Mouse (Mus musculus): Measurements from ENCODE around the gene Klhl29. TPM values are rescaled to one million over a fixed set of nuclear protein-coding genes. Genes with fewer than 3 reads are reported as not detected.

Klhl29 gene
- 0.22 and 0.27 TPM in 2 replicates for polyA plus RNA-seq (2011; ENCODE audit: insufficient read depth, insufficient read length, low replicate concordance, missing spikeins)

DNA sequence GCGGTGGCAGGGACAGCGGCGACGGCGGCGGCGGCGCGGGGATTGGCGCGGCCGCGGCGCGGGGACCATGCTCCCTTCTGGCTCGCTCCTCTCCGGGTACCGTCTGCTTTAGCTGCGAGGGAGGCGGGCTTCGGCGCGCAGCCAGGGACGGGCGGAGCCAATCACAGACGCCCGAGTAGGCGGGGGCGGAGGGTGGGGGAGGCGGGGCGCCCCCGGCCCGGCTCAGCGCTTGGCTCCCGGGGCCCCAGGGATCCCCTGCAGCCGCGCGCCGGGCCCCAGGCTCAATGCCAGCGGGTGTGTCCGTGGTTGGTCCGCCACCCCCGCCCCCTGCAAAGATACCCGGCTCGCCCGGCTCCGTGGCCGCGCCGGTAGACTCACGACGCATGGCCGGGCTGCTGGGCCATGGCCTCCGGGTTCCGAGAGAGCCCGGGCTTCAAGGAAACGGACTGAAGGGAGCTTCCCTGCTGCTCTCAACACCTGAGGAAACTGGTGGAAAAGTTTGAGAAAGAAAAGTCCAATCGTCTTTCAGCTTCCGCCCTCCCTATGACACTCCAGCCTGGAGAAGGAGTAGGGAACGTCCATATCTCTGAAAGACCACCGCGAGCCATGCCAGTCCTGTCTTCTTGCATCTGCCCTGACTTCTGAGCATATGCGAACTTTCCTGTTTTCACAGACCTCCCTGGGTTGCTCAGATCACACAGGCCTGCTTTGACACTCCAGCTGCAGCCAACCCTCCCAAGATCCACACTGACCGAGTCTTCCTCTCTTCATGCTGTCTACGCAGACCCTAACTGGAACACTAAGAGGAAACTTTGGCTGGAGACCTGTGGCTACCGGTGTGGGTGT is at the start of gene Klhl29:
Gene Klhl29 (minus strand): TSS at position 67 of the 846 bp plus-strand sequence.
- Histone ChIP-seq H3K4me1 (ENCODE audit: control insufficient read depth, insufficient read depth, low read length) (no peaks in the 10 kb centered on the region), H3K27ac (ENCODE audit: control insufficient read depth, insufficient read depth, low read depth, low read length, poor library complexity) (no peak within 1 kb of the TSS; the same call in 1 of the 2 replicates), H3K4me3 (replicated peaks; ENCODE audit: control insufficient read depth, low read depth, low read length) (no peak within 1 kb of the TSS)
- no peak for TF ChIP-seq POLR2A (IDR thresholded peaks at IDR 0.05; ENCODE audit: borderline replicate concordance, control insufficient read depth, low read depth, low read length)
- TF ChIP-seq CTCF (IDR thresholded peaks at IDR 0.05; ENCODE audit: control insufficient read depth, insufficient read depth, low read length) = no peak
- WGBS = 3% methylated on average over 59 of the region's 66 CpGs

DNA sequence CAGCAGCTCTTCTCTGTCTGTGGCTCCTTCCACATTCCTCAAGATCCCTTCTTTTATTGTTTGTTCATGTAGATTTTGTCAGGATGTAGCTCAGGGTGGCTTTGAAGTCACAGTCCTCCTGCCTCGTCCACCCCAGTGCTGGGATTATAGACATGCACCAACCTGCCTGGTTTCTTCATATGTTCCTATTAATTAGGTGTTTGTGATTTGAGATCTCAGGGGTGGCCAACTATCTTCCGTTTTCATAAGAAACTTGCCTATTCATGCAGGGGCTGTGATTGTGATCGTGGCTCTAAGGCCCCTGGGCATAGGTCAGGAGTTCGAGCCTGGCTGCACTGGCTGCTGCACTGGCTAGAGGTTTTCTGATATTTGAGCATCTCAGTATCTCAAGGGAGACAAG is 49.8 kb upstream of the Klhl29 start:
- Histone ChIP-seq H3K4me3 (replicated peaks; ENCODE audit: control insufficient read depth, low read depth, low read length) (no peak overlapping the region), H3K4me1 (ENCODE audit: control insufficient read depth, insufficient read depth, low read length) (no peaks in the 10 kb centered on the region), H3K27ac (ENCODE audit: control insufficient read depth, insufficient read depth, low read depth, low read length, poor library complexity) (no peak overlapping the region)
- WGBS = 74% methylated on average over 4 of the region's 4 CpGs
- TF ChIP-seq CTCF (IDR thresholded peaks at IDR 0.05; ENCODE audit: control insufficient read depth, insufficient read depth, low read length) = no peak
- TF ChIP-seq POLR2A (IDR thresholded peaks at IDR 0.05; ENCODE audit: borderline replicate concordance, control insufficient read depth, low read depth, low read length) = no peak

DNA sequence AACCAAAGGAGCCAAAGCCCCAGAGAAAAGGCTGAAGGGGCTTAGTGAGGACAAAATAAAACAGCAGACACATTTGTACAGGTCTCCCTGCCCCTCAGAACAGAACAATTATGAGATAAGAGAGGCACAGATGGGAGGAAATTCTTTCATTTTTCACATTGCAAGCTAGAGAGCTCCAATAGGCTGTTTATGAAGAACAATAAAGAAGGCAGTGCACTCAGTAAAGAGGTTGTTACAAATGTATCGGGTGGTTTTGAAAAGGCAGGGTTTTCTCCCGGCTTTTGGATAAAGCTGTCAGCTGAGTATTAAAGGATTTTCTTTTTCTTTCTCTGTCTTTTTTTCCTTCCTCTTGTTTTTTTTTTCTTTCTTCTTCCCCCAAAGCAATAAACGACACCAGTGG is 40.3 kb upstream of the Klhl29 start:
- WGBS = 69% methylated on average over 3 of the region's 3 CpGs
- Histone ChIP-seq H3K4me1 (ENCODE audit: control insufficient read depth, insufficient read depth, low read length) (no peaks in the 10 kb centered on the region), H3K4me3 (replicated peaks; ENCODE audit: control insufficient read depth, low read depth, low read length) (no peak overlapping the region), H3K27ac (ENCODE audit: control insufficient read depth, insufficient read depth, low read depth, low read length, poor library complexity) (no peak overlapping the region)
- TF ChIP-seq POLR2A (IDR thresholded peaks at IDR 0.05; ENCODE audit: borderline replicate concordance, control insufficient read depth, low read depth, low read length) (no peak), CTCF (IDR thresholded peaks at IDR 0.05; ENCODE audit: control insufficient read depth, insufficient read depth, low read length) (no peak)

DNA sequence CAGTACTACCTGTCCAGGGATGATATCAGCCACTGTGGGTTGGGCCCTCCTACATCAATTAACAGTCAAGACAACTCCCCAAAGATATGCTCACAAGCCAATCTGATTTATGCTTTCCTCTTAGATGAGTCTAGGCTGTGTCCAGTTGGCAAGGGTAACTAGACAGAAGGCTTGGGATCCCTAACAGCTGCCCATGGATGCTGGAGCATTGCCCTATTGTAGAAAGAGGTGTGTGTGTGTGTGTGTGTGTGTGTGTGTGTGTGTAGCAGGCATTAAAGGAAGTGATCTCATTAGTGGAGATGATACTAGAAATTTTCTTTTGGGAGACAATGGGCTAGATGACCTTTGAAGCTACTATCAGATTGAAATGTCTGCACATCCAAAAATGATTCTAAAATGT is 38.5 kb upstream of the Klhl29 start:
- H3K4me1 ChIP-seq (ENCODE audit: control insufficient read depth, insufficient read depth, low read length) = no peaks in the 10 kb centered on the region
- no peak overlapping the region for H3K27ac ChIP-seq (ENCODE audit: control insufficient read depth, insufficient read depth, low read depth, low read length, poor library complexity)
- H3K4me3 ChIP-seq (replicated peaks; ENCODE audit: control insufficient read depth, low read depth, low read length) = no peak overlapping the region
- no peak for TF ChIP-seq POLR2A (IDR thresholded peaks at IDR 0.05; ENCODE audit: borderline replicate concordance, control insufficient read depth, low read depth, low read length)
- no peak for TF ChIP-seq CTCF (IDR thresholded peaks at IDR 0.05; ENCODE audit: control insufficient read depth, insufficient read depth, low read length)

DNA sequence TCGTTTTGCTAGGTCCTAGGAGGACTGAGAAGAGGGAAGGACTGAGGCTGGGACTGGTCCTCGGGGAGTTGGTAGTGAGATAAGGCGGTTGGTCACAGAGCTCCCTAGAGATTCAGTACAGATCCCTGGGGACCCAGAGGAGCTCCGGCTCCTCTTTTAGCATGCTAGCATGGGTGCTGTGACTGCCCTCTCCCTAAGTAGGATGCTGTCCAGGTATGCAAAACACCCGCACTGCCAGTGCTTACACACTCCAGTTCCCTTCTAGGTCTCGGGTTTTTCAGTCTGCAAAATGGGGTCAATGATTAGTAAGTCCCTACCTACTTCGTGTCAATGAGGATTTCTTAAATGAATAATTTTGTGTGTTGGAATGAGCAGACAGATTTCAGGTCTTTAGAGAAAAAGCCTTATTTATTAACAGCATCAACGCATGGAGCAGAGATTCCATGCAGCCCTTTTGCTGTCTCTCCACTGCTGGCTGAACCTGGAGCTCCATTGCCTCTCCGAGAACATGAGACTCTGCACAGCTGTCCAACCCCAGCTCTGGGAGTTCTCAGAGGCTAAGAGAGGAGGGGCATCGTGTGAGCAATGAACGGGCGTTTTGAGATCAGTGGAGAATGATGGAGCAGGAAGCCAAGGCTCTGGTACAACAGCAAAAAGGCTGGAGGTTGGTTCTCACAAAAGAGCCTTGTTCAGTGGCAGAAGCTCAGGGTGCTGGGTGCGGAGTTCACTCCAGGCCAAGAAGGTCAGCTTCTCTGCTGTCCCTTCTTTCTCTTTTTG is 36.5 kb upstream of the Klhl29 start:
- H3K4me1 ChIP-seq (ENCODE audit: control insufficient read depth, insufficient read depth, low read length) = no peaks in the 10 kb centered on the region
- no peak for TF ChIP-seq CTCF (IDR thresholded peaks at IDR 0.05; ENCODE audit: control insufficient read depth, insufficient read depth, low read length)
- TF ChIP-seq POLR2A (IDR thresholded peaks at IDR 0.05; ENCODE audit: borderline replicate concordance, control insufficient read depth, low read depth, low read length) = no peak
- no peak overlapping the region for H3K4me3 ChIP-seq (replicated peaks; ENCODE audit: control insufficient read depth, low read depth, low read length)
- H3K27ac ChIP-seq (ENCODE audit: control insufficient read depth, insufficient read depth, low read depth, low read length, poor library complexity) = no peak overlapping the region
- 65% methylated on average over 13 of the region's 13 CpGs for WGBS

DNA sequence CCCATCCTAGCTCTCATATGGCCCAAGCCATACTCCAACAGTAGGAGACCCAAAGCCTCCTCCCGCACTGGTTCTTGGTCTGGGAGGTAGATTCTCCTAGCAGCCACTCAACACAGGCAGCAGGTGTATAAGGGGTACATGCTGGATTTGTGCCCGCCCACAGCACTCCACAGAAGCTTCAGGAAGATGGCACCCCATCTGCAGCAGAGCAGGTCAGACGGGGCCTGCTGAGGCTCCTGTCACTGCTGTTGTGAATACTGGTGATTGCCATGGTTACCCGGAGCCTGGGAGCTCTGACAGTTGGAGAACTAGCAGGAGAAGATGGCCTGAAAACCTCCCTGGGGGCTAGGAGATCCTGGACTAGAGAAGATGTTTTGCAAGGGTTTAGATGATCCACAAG is 35.9 kb upstream of the Klhl29 start:
- 61% methylated on average over 4 of the region's 4 CpGs for WGBS

DNA sequence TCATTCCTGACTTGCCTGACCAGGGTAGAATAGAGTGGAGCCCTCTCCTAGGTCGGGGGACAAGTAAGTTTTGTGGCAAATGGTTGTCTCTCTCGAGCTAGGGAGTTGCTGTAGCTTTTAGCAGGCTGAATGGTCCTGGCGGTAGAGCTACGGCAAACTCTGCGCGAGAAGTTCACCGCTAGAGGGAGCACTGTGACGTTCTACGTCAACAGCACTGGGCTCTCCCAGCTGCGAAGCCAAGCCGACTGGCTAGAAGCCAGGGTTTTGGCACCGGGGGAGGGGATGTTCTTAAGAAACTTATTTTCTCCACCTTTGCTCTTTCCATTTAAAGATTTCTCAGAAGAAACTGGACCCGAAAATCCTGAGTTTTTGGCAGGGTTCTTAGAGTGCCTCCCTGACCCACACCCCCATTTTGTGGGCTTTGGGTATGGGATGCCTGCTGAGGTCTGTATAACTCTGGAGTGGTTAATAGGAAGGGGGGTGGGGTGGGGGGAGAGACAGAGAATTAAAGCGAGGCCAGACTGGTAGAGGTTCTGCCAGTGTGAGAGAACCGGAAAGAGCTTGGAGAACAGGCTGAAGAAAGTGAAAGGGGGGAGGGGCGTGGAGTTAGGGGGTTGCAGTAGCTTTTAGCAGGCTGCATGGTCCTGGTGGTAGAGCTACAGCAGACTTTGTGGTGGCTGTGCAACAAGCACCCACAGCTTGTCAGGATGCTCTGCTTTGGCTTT is 35.1 kb upstream of the Klhl29 start:
- TF ChIP-seq POLR2A (IDR thresholded peaks at IDR 0.05; ENCODE audit: borderline replicate concordance, control insufficient read depth, low read depth, low read length) = no peak
- TF ChIP-seq CTCF (IDR thresholded peaks at IDR 0.05; ENCODE audit: control insufficient read depth, insufficient read depth, low read length) = peak; percentile 53
- 10% methylated on average over 16 of the region's 16 CpGs for WGBS
- Histone ChIP-seq H3K4me3 (replicated peaks; ENCODE audit: control insufficient read depth, low read depth, low read length) (no peak overlapping the region), H3K27ac (ENCODE audit: control insufficient read depth, insufficient read depth, low read depth, low read length, poor library complexity) (no peak overlapping the region), H3K4me1 (ENCODE audit: control insufficient read depth, insufficient read depth, low read length) (no peaks in the 10 kb centered on the region)

More for the DNA sequence above, 35.9 kb upstream of the Klhl29 start:
- Histone ChIP-seq H3K27ac (ENCODE audit: control insufficient read depth, insufficient read depth, low read depth, low read length, poor library complexity) (no peak overlapping the region), H3K4me3 (replicated peaks; ENCODE audit: control insufficient read depth, low read depth, low read length) (no peak overlapping the region), H3K4me1 (ENCODE audit: control insufficient read depth, insufficient read depth, low read length) (no peaks in the 10 kb centered on the region)
- TF ChIP-seq CTCF (IDR thresholded peaks at IDR 0.05; ENCODE audit: control insufficient read depth, insufficient read depth, low read length) (no peak), POLR2A (IDR thresholded peaks at IDR 0.05; ENCODE audit: borderline replicate concordance, control insufficient read depth, low read depth, low read length) (no peak)

DNA sequence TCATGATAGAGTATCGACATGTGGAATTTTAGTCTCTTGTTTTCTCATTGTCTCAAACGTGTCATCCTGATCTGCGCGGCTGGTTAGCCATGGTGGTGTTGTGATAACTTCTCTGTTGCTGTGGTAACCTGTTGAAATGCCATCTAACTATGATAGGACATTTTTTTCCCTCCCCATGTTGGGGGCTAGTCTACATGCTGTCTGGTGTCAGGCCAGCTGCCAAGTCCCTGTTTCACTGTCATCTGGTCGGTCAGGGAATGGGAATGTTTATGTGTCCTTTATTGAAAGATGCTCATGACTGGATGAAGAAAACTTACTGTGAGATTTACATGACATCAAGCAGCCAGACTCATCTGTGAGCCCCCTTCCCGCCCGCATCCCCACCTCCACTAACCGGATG is 31.7 kb upstream of the Klhl29 start:
- 86% methylated on average over 8 of the region's 8 CpGs for WGBS
- no peak overlapping the region for H3K4me3 ChIP-seq (replicated peaks; ENCODE audit: control insufficient read depth, low read depth, low read length)
- TF ChIP-seq POLR2A (IDR thresholded peaks at IDR 0.05; ENCODE audit: borderline replicate concordance, control insufficient read depth, low read depth, low read length) = no peak
- TF ChIP-seq CTCF (IDR thresholded peaks at IDR 0.05; ENCODE audit: control insufficient read depth, insufficient read depth, low read length) = no peak
- no peak overlapping the region for H3K27ac ChIP-seq (ENCODE audit: control insufficient read depth, insufficient read depth, low read depth, low read length, poor library complexity)
- H3K4me1 ChIP-seq (ENCODE audit: control insufficient read depth, insufficient read depth, low read length) = no peaks in the 10 kb centered on the region

Measured in bone marrow, adult 2 months (tissue).